Mouse (Mus musculus) hematopoietic stem cell, adult 5-6 weeks (primary cell): ENCODE results near the gene Slc38a9. TPM values are rescaled to one million over a fixed set of nuclear protein-coding genes. Genes with fewer than 3 reads are reported as not detected.

Experiments
- ATAC-seq, 2 experiments: fragments of 125-278 bp in 1 of 2; replicated peaks in 1 of 2; 2 replicates each; pipeline ENCODE4 v1.8.0; 2016 to 2017; ENCODE audit warnings: inconsistent platforms in 2 of 2, mild to moderate bottlenecking in 2 of 2, moderate number of reproducible peaks in 2 of 2, low read depth in 1 of 2, moderate TSS enrichment in 1 of 2; ENCODE audit not compliant: low FRiP score in 2 of 2, poor library complexity in 2 of 2, severe bottlenecking in 2 of 2, insufficient read depth in 1 of 2, low TSS enrichment in 1 of 2
- total RNA-seq: library from RNA; stranded (forward); fragments of 172-1452, 232-1000 nt; gene quantifications from 2 replicates; pipeline ENCODE4 v1.2.3, GENCODE M21; 2017

The Slc38a9 gene
- total RNA-seq, 1 experiment from 2014 or later = 31.2 TPM

DNA sequence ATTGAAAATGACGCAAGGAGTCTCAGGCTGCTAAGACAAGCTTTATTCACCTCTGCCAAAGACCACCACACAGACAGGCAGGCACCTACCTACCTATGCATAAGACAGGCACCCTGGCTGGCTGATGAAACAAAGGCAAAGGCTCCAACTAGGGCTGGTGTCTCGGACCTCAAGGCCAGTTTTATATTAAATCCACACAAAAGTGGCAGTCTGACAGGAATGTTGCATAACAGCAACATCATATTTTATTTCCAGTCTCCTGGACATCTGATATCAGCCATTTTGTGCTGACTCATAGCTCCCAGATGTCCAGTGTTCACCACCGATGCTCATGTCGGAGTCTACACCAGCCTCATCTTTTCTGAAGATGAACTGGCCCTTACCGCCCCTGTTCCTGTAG lies 117.9 kb downstream of the Slc38a9 start:
- no peak for ATAC-seq

DNA sequence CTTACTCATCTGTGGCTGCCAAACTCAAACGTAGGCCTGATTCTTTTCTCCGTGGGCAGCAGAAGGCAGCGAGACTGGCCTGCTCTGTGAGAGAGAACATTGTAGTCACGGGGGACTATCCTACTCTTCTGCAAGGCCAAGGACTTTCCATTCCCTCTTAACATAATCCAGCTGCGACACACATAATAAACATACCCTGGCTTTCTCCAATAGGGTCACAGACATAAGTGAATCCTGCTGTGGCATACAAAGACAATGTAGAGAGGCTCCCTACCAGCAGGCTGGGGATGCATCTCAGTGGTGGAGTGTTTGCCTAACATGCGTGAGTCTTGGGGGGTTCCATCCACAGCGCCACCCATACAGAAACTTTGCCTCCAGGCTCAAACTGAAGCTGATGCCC lies 124.8 kb downstream of the Slc38a9 start:
- ATAC-seq = no peak

DNA sequence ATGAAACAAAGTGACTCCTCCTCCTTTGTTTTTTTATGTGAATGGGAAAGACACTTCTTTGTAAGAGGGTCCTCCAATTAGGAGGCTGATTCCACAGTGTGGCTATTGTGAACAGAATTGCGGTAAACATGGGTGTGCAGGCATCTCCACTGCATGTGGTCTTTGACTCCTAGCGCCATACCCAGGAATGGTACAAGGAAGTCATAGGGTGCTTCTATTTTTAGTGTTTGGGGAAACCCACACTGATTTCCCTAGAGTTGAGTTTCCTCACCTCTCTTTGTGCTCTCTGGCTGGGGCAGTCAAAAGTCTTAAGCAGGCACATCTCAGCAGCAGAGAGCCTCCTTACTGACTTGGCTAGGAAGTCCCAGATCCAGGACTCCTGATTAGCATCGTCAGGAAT lies 125.6 kb downstream of the Slc38a9 start:
- no peak for ATAC-seq

DNA sequence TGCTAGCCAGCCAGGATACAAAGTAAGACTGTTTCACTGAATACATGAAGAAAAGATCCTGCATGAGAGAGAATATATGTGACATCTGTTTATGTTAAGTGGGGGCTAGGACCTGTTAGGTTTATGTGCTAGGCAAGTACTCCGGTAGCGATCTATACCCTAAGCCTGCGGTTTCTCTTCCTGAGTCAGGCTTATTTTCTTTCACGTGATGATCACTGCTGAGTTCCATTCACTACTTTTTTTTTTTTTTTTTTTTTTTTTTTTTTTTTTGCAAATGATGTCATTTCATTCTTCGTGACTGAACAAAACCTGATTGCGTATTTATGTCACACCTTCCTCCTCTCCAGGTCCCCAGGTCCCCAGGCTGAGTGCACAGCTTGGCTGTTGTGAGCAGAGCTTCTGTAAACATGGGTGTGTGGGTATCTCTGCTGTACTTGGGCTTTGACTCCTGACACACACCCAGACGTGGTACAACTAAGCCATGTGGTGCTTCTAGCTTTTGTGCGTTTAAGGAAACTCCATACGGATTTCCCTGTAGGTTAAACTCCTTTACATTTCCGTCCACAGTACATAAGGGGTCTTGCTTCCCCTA lies 126.5 kb downstream of the Slc38a9 start:
- no peak for ATAC-seq

Other genes starting within 250 kb of the Slc38a9 start
- 23.8 and 26.0 TPM in 2 replicates for gene Il6st, start 196.7 kb upstream of the Slc38a9 start, total RNA-seq
- 1.2 and 2.0 TPM in 2 replicates for gene Il31ra, start 66.4 kb upstream of the Slc38a9 start, total RNA-seq
- gene Ddx4, start 8.3 kb upstream of the Slc38a9 start, total RNA-seq = 20.5 and 33.5 TPM in 2 replicates
- 0.63 and 3.2 TPM in 2 replicates for gene Plpp1, start 140.0 kb downstream of the Slc38a9 start, total RNA-seq